Mouse (Mus musculus) embryonic stem cell, embryonic (primary cell): ENCODE results near the gene Shc3.

Source experiments
- CTCF ChIA-PET, 4 experiments: fragments of 300-600 bp in 2 of 4; fragments of 350-600 bp in 2 of 4; sonication (Branson Sonifier 250); formaldehyde crosslinking; loops; one replicate each; lab custom pipeline; 2022; ENCODE audit warnings: inconsistent platforms in 2 of 4; lab: Charles Lee
- POLR2A ChIA-PET, 4 experiments: fragments of 300-600 bp in 2 of 4; fragments of 350-600 bp in 2 of 4; sonication (Branson Sonifier 250); formaldehyde crosslinking; loops; one replicate each; lab custom pipeline; 2022; ENCODE audit warnings: antibody characterized with exemption in 4 of 4, inconsistent platforms in 1 of 4; lab: Charles Lee

The Shc3 gene

DNA sequence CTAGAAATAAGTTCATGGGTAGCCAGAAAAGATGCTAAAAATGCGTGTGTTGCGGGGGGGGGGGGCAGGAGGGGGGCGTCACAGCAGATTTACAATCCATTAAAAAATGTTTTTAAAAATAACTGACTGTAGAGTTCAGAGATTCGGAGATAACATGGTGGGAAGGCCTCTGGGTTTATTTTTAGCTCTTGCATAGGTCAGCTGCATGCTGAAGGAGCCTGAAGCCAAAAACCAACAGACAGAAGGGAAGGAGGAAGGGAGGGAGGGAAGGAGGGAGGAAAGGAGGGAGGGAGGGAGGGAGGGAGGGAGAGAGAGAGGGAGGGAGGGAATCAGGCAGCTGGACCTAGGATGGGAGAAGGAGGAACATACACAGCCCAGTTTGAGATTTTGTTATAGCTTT, 18.8 kb upstream of the Shc3 start:
- POLR2A ChIA-PET: interaction anchor here in 3 of 4 experiments (0.6 to 1.2 kb wide), 4 partner anchors 15 to 210 kb away, joined by 3 to 6 read pairs (median 4); no protein-coding TSS in a partner anchor
- CTCF ChIA-PET: interaction anchor here in 1 of 4 experiments (0.6 kb wide), 1 partner anchor 1170 kb away, joined by 10 read pairs; no protein-coding TSS in a partner anchor

DNA sequence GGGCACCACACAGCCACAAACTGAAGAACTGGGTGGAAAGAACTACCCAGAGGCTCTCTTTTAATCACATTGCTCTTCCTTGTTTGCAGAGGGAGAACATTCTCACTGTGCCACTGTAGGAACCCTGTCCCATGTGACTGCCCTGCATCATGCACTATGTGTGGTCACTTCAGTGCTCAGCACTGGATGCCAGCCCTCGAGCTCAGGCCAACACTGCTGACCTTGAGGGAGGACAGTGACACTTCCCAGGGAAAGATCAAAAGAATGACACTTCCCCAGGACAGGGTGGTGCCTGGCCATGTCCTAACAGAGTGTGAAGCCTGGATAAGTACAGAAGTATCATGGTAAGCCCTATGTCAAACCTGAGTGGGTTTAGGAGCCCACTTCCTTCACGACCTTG, 13.0 kb upstream of the Shc3 start:
- ChIA-PET CTCF (no interaction called here), POLR2A (no interaction called here)

DNA sequence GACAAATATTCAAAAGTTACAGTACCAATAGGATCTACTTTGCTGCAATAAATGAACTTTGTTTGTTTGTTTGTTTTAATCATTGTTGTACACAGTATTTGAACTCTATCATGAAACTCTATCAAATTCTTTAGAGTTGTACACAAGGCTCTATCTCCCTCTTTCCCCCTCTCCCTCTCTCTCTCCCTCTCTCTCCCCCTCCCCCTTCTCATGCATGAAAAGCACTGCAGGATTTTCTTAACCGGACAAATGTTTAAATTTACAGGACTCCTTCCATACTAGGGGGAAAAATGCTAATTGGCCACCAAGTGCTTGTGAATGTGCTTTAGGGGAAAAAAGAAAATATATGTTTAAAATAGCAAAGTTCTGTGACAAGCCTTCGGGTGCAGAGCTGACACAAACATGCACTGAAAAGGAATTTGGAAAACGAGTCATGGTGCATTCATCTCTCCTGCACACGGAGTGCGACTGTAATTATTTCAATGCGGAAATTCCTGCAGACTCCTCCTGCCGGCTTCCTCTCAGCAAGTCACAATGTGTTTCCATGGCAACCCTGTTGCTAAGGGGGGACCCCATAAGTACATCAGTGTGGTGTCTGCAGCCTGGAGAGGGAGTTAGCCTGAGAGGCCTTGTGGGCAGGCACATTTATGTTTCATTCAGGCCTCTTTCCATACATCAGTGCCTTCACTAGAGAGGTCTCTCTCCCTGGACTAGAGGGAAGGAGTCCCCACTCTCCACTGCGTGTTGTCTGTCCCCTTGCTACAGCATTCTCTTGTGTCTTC, 11.2 kb upstream of the Shc3 start:
- CTCF ChIA-PET: no interaction called here
- POLR2A ChIA-PET: no interaction called here

DNA sequence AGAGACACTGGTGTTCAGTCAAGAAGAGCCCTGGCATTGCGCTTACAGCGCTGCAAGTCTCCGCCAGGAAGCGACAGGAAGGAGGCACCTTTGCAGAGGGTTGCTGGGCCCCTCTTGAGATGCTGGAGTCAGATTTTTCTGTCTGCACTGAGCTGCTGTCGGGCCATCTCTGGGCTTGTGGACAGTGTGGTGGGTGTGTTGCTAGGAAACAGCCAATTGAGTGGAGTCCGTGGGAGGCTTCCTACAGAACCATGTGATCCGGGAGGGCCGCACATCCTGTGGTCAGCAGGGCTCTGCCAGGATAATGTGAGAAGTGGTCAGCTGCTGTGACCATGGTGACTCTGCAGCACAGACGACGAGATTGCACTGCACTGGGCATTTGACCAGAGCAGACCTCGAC, 4.6 kb upstream of the Shc3 start:
- CTCF ChIA-PET: interaction anchor here in 1 of 4 experiments (0.6 kb wide), 2 partner anchors 385 to 406 kb away, joined by 3 to 5 read pairs; no protein-coding TSS in a partner anchor

DNA sequence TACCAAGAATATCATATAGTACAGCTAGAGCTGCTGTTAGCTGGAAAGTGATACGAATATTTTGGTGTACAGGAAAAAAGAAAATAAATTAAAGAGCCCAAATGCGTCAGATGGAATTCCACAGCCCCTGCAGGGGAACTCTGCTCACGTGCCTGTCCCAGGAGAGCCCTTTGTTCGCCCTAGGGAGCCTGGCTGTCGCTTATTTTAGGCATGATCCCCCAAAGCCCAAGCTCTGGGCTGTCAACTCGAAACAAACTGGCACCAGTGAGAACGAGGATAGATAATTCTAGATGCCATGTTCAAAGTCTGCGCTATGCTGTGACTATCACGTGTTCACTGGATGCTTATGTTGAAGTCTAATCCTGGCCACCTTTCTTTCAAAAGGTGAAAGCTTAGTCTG, 892 bp upstream of the Shc3 start:
- ChIA-PET CTCF (no interaction called here), POLR2A (interaction anchor here in 2 of 4 experiments (0.6 to 1.2 kb wide), 3 partner anchors 41 to 133 kb away, joined by 3 to 4 read pairs (median 4); no protein-coding TSS in a partner anchor)

More for the DNA sequence above, 4.6 kb upstream of the Shc3 start:
- POLR2A ChIA-PET: no interaction called here

DNA sequence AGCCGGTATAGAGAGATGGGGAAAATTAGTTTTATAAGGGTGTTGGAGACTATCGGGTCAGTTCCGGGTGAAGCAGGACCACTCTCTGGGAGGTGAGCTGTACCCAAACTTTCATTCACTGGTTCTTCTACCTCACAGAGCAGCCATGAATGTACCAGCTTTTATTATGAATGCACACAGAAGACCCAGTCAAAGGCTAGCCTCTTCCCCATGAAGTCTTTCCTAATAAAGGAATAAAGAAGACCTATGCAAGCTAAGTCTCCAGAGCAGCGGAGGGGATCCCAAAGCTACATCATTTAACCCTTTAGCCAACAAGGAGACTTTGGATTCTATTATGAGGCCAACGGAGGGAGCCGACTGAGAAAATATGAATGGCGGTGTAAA, 458 bp upstream of the Shc3 start:
- ChIA-PET CTCF (no interaction called here), POLR2A (interaction anchor here in 1 of 4 experiments (1.2 kb wide), 1 partner anchor 42 kb away, joined by 4 read pairs; no protein-coding TSS in a partner anchor)

DNA sequence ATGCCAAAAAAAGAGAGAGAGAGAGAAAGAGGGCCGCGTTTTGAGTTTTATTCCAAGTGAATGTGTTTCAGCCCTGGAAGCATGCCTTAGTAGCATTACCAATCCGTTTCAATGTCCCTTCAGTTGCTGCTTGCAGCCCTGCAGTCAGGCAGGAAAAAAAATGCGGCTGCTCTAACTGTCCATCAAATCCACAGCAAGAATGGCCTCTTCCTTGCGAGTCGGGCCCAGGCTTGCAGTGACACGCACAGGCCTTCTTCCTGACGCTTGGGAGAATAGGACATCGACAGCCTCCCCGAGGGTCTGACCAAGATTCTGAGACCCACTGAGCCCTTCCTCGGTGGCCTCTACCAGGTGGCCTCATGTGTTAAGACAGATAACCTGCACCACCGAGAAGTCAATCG, 718 bp downstream of the Shc3 start:
- ChIA-PET POLR2A (interaction anchor here in 2 of 4 experiments (0.6 kb wide), 2 partner anchors 16 to 41 kb away, joined by 3 read pairs; no protein-coding TSS in a partner anchor), CTCF (no interaction called here)

DNA sequence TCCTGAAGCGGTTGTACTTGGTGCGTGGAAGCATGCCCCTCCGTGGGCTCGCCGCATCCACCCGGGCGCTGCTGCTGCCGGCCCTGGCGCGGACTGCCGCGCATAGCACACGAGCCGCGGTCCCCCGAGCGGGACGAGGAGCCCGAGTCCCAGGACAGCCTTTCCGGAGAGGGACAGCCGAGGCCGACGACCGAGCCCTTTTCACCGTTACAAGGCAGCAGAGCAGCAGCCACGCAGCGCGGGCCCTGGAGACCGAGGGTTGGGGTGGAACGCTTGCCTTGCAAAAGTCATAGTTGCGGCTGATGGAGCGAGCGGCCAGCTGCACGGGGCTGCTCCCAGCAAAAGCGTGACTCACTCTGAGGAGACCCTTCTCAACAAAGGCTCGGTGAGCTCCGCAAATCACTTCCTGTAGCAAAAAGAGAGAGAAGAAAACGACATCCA, 1.8 kb downstream of the Shc3 start:
- ChIA-PET POLR2A (no interaction called here), CTCF (no interaction called here)

DNA sequence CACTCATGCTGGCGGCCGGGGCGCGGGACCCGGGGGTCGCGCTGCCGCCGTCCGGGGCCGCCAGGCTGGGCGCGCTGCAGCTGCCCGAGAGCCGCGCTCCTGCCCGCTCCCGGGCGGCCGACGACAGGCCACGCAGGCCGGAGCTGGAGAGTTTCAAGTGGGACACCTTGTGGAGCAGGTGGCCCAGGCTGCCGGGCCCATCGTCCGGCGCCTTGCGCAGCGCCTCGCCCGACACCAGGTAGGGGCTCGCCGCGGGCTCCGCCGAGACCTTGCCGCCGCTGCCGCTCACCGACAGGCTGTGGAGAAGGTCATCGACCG, 2.2 kb downstream of the Shc3 start:
- ChIA-PET CTCF (no interaction called here), POLR2A (no interaction called here)

DNA sequence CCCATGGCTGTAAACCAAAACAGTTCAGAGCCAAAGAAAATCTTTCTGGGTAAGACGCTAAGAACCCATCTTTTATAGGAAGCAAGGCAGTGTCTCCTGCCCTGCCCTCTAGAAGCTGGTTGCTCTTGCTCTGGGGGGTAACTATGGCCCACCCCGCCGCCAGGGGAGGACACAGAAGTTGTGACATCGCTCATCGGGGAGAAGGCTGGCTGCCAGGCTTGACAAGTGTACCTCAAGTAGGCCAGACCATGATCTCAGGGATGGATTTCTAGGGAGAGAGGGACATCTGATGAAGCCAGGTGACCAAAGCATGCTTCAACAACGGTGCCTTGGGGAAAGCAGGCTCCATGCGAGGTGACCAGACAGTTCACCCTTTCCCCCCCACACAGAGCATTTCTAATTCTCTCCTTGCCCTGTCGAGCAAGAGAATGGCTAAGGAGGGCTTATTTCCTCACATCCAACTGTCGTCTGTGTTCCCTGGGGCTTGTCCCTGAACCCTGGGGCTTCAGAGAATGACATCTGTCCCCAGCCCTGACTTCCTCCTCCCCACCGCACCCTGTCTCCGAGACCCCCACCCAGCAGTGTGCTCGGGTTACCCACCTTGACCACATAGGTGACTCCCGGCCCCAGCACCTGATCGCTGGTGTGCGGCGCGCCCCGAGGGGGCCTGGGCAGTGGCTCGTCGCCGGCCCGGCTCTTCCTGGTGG, 2.7 kb downstream of the Shc3 start:
- ChIA-PET POLR2A (interaction anchor here in 1 of 4 experiments (0.7 kb wide), 1 partner anchor 75 kb away, joined by 7 read pairs; no protein-coding TSS in a partner anchor), CTCF (no interaction called here)

DNA sequence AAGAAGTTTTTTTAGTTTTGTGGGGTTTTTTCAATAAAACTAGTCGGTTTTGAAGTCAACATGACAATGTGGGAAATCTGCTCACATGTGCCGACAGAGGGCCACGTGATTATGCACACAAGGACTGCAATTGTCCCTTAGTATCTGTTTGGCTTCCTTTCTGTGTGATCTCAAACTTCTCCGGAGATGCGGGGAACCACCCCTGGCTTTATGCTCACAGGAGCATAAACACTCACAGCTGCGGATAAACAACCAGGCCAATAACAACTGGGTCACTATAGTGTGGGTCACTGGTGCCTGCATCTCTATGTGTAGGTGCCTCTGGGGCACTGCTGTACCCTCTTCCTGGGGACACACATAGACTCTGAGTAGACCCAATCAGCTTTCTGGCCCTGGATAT, 4.5 kb downstream of the Shc3 start:
- ChIA-PET CTCF (no interaction called here), POLR2A (no interaction called here)

DNA sequence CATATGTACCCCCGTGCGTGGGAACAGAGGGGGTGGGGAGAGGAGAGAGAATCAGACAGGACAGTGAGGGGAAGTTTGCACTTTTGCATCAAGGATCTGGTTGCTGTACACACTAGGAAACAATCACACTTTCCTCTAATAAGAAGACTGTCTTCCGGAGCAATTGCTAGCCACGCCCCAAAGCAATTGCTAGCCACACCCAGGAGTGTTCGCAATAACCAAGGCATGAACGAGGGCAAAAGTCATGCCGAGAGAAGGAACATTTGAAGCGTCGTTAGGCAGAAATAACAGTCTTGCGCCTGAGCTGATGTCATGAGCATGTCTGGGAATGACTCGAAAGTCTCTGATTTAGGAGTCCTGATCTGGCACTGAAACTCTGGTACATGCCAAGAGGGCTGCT, 15.9 kb downstream of the Shc3 start:
- ChIA-PET CTCF (no interaction called here), POLR2A (interaction anchor here in 2 of 4 experiments (0.6 to 1.2 kb wide), 2 partner anchors 26 to 66 kb away, joined by 3 to 4 read pairs; no protein-coding TSS in a partner anchor)

DNA sequence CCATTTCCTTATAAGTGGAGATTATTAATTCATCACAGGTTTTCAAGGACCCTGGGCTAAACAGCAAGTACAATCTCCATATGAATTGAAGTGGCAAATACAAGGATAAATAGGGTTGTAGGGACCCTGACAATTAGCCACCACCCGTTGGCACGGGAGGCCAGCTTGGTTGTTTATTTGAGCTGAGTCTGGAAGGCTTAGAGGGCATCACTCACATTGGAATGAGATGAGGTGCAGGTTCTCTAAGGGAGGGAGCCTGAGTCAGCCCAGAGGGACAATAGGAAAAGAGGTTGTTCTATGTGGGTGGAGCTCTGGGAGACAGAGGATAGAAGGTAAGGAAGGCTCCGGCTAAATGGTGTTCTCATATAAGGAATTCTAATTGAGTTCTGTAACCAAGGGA, 17.0 kb downstream of the Shc3 start:
- ChIA-PET CTCF (no interaction called here), POLR2A (interaction anchor here in 2 of 4 experiments (0.5 to 1.2 kb wide), 2 partner anchors 17 to 25 kb away, joined by 3 to 4 read pairs; no protein-coding TSS in a partner anchor)

DNA sequence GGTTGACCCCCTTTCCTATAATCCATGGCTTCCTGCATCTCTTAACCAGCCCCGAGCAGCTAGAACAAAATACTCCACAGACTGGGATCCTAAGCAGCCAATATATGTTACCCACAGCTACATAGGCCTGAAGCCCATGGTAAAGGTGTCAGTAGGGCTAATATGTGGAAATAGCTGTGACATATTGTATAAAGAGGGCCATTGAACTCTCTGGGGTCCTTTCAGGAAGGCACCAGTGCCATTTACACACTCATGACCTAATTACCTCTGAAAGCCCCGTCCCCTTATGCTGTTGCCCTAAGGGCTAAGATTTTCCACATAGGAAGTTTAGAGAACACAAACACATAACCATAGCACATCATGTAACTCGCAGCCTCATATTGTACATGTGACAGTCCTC, 17.4 kb downstream of the Shc3 start:
- CTCF ChIA-PET: no interaction called here
- POLR2A ChIA-PET: interaction anchor here in 1 of 4 experiments (1.2 kb wide), 1 partner anchor 25 kb away, joined by 4 read pairs; no protein-coding TSS in a partner anchor

DNA sequence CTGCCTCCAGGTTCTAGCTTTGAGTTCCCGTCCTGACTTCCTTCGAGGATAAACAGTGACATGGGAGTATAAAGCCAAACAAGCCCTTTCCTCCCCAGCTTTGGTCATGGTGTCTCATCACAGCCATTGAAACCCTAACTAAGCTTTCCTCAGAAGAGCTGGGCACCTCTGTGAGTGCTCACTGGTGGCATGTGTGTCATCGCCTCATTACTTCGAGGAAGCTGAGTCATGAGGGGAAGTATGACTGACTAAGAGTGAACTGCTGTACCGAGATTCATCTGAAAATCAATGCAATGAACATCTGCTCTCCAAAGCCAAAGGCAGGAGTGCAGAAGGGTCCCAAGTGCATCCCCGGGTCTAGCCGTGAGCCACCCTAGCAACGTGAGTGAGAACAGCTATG, 29.4 kb downstream of the Shc3 start:
- ChIA-PET POLR2A (no interaction called here), CTCF (no interaction called here)

DNA sequence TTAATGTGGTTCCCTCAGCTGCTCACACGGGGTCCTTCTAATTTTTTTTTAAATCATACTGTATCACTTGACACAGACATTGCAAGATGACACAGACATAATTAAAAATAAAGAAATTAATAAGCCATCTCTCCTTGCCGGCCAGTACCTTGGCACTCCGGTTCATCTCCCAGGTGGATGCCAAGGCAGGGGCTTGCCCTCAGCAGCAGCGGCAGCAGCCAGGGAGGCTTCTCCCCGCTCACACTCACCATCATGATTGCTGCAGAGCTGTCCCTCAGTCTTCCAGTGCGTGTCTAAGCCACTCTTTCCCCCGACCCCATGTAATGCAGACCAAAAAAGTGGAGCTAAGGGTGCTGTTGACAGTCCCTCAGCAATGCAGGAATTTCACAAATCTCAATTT, 33.9 kb downstream of the Shc3 start:
- ChIA-PET CTCF (no interaction called here), POLR2A (no interaction called here)

DNA sequence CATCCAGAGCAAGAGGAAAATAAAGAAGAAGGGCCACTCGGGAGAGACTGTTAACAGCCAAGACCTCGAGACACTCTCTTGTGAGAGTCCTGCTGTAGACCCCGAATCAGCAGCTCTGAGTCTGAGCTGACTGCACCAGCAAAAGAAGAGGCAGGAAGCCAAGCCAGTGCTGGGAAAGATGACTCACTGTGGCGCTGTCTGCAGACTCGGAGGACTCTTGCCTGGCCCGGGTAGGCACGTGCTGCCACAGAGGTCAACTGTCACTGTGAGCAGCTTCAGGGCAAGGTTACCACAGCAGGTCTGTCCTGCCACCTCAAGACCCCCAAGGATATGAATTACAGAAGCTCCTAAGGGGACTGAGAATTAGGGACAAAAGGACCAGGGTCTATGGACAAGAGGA, 42.7 kb downstream of the Shc3 start:
- CTCF ChIA-PET: interaction anchor here in 2 of 4 experiments (0.6 to 1.0 kb wide), 3 partner anchors 26 to 702 kb away, joined by 3 to 4 read pairs (median 3); no protein-coding TSS in a partner anchor
- POLR2A ChIA-PET: interaction anchor here in 1 of 4 experiments (0.8 to 1.3 kb wide), 2 partner anchors 9 to 503 kb away, joined by 3 to 5 read pairs; no protein-coding TSS in a partner anchor

DNA sequence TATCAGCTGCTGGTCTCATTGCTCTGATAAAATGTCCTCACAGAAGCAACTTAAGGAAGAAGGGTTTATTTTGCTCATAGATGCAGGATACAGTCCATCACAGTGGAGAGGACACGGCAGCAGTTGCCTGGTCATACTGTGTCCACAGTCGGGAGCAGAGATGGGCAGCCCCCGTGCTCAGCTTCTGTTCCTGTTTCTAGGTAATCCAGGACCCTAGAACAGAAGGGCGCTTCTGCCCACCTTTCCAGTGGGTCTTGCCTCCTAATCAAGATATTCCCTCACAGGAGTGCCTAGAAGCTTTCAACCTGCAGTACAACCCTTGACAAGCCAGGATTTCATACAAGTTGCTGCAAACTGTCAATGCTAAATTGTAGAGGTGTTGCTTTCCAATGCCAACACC, 44.9 kb downstream of the Shc3 start:
- CTCF ChIA-PET: interaction anchor here in 2 of 4 experiments (0.5 to 0.7 kb wide), 2 partner anchors 93 to 95 kb away, joined by 3 to 9 read pairs; no protein-coding TSS in a partner anchor
- POLR2A ChIA-PET: no interaction called here

DNA sequence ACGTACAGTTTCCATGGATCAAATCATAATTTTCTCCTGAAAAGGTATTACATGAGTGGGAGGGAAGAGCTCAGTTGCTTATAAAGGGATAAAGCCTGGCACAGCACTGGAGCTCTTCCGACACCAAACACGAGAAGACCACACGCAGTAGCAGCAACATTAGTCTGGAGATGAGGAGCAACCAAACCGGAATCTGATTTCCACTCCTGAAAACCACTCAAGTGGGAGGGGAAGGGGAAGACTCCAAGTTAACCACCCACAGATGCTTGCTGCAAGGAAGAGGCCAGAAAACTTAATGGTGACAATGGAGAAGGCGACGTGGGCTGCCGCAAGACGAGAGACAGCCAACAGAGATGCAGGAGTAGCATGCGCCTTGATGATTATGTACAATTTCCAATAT, 45.9 kb downstream of the Shc3 start:
- POLR2A ChIA-PET: interaction anchor here in 1 of 4 experiments (0.5 kb wide), 1 partner anchor 71 kb away, joined by 3 read pairs; no protein-coding TSS in a partner anchor
- CTCF ChIA-PET: no interaction called here
